Mouse (Mus musculus): ENCODE results near the gene Slc12a5. TPM values are rescaled to one million over a fixed set of nuclear protein-coding genes. Genes with fewer than 3 reads are reported as not detected.

The Slc12a5 gene
- total and polyA plus RNA-seq, 3 experiments, result 0.50 to 1.3 TPM; not detected in 1

DNA sequence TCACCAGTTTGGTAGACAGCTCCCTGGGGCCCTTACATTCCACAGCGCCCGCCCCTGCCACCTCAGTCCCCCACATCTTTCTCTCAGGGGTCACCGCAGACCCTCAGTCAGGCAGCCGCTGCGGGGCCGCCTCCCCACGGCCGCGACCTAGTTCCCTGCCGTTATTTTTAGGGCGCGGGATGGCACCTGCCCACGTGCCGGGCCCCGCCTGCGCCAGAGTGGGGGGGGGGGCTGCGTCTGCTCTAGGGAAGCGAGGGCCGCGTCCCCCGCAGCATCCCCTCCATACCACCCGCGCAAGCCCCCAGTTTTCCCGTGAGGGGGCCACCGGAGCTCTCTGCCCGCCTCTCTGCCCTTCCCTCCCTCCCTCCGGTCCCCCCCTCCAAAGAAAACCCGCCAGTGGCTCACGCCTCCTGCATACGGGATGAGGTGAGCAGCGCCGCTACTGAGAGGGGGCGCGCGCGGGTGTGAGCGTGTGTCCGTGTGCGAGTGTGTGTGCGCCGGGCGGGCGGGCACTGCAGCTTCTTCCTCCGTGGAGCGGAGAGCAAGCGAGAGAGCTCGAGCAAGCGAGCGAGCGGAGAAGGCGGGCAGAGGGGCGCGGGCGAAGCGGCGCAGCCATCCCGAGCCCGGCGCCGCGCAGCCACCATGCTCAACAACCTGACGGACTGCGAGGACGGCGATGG, 7.3 kb downstream of the Slc12a5 start:
- H3K4me1 ChIP-seq (ENCODE audit: control insufficient read depth in 1 of 2, insufficient read depth in 2 of 2, low read length in 2 of 2), result no peaks in the 10 kb centered on the region; a peak in 1 of 4 replicates
- H3K27me3 ChIP-seq (ENCODE audit: control insufficient read depth in 1 of 2, insufficient read depth in 2 of 2, low read length in 2 of 2), result no peaks in the 10 kb centered on the region
- no peak for DNase-seq (ENCODE audit: low read depth, low spot score)
- no peak overlapping the region for H3K4me3 ChIP-seq (ENCODE audit: control insufficient read depth in 1 of 2, insufficient read depth in 1 of 2, low read depth in 2 of 2, low read length in 2 of 2)
- H3K79me2 ChIP-seq (ENCODE audit: control insufficient read depth, insufficient read depth, low read length, poor library complexity), result no peaks in the 10 kb centered on the region
- no peak overlapping the region for H3K27ac ChIP-seq (ENCODE audit: control insufficient read depth, low read depth, low read length)
- no peak overlapping the region for H3K9ac ChIP-seq (ENCODE audit: control insufficient read depth, low read depth, low read length, poor library complexity, severe bottlenecking)
- no peaks in the 10 kb centered on the region for H3K9me3 ChIP-seq (replicated peaks; ENCODE audit: insufficient read depth, low read length)
- no peaks in the 10 kb centered on the region for H3K36me3 ChIP-seq (ENCODE audit: control insufficient read depth in 1 of 2, insufficient read depth in 2 of 2, low read length in 2 of 2)
- TF ChIP-seq POLR2AphosphoS2 (IDR thresholded peaks at IDR 0.05; ENCODE audit: low read length) (no peak), POLR2AphosphoS5 (IDR thresholded peaks at IDR 0.05; ENCODE audit: borderline replicate concordance, low read depth, low read length) (no peak), UBTF (IDR thresholded peaks at IDR 0.05; ENCODE audit: borderline replicate concordance, insufficient read depth, low read depth, low read length) (no peak), RCOR1 (IDR thresholded peaks at IDR 0.05; ENCODE audit: low read depth, low read length) (no peak), EP300 (IDR thresholded peaks at IDR 0.05; ENCODE audit: low read depth in 1 of 2, low read length in 2 of 2) (no peak), NELFE (IDR thresholded peaks at IDR 0.05; ENCODE audit: low read depth, low read length) (no peak), MEF2A (IDR thresholded peaks at IDR 0.05; ENCODE audit: extremely low read depth, insufficient replicate concordance, low read depth, low read length, poor library complexity, severe bottlenecking) (no peak), MAX (IDR thresholded peaks at IDR 0.05; ENCODE audit: low read length) (no peak), CTCF (IDR thresholded peaks at IDR 0.05 in 2 of 3, conservative IDR thresholded peaks at IDR 0.05 in 1 of 3; ENCODE audit: control insufficient read depth in 1 of 3, insufficient read depth in 1 of 3, low read depth in 2 of 3, low read length in 3 of 3, poor library complexity in 1 of 3, severe bottlenecking in 1 of 3) (no peak), GABPA (IDR thresholded peaks at IDR 0.05; ENCODE audit: low read depth, low read length) (no peak), HCFC1 (IDR thresholded peaks at IDR 0.05; ENCODE audit: low read depth, low read length) (no peak), SMC3 (IDR thresholded peaks at IDR 0.05; ENCODE audit: low read depth, low read length) (no peak), NRF1 (IDR thresholded peaks at IDR 0.05; ENCODE audit: insufficient read depth, low read depth, low read length, poor library complexity, severe bottlenecking) (no peak), ELF1 (IDR thresholded peaks at IDR 0.05; ENCODE audit: low read depth, low read length) (no peak), JUND (IDR thresholded peaks at IDR 0.05; ENCODE audit: low read depth, low read length) (no peak), CHD2 (IDR thresholded peaks at IDR 0.05; ENCODE audit: low read length) (no peak), SIN3A (IDR thresholded peaks at IDR 0.05; ENCODE audit: low read length) (no peak), TAL1 (IDR thresholded peaks at IDR 0.05; ENCODE audit: low read length) (no peak), E2F4 (IDR thresholded peaks at IDR 0.05; ENCODE audit: borderline replicate concordance, low read depth, low read length) (no peak), KAT2A (conservative IDR thresholded peaks at IDR 0.05; ENCODE audit: low read depth, low read length) (no peak)

DNA sequence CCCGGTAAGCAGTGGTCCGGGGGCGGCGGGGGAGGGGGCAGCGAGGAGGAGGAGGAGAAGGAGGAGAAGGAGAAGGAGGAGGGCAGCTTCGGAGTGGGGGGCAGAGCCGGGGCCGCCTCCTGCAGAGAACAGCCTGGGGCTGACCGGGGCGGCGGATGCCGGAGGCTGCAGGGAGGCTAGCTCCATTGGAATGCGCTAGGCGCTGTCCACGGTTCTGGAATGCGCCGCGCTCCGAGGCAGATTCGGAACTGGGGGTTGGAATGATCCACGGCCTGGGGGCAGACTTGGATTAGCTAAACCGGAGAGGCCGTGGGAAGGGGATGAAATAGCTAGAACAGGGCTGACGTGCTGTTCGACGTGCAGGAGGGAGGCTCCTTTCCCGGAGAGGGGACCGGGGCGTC, 7.8 kb downstream of the Slc12a5 start:
- Histone ChIP-seq H3K27me3 (ENCODE audit: control insufficient read depth in 1 of 2, insufficient read depth in 2 of 2, low read length in 2 of 2) (no peaks in the 10 kb centered on the region; a peak in 1 of 4 replicates), H3K4me3 (ENCODE audit: control insufficient read depth in 1 of 2, insufficient read depth in 1 of 2, low read depth in 2 of 2, low read length in 2 of 2) (no peak overlapping the region)
- DNase-seq (ENCODE audit: low read depth, low spot score), result no peak

More for the DNA sequence above, 7.8 kb downstream of the Slc12a5 start:
- Histone ChIP-seq H3K27ac (ENCODE audit: control insufficient read depth, low read depth, low read length) (no peak overlapping the region), H3K4me1 (ENCODE audit: control insufficient read depth in 1 of 2, insufficient read depth in 2 of 2, low read length in 2 of 2) (no peaks in the 10 kb centered on the region; a peak in 1 of 4 replicates), H3K79me2 (ENCODE audit: control insufficient read depth, insufficient read depth, low read length, poor library complexity) (no peaks in the 10 kb centered on the region), H3K36me3 (ENCODE audit: control insufficient read depth in 1 of 2, insufficient read depth in 2 of 2, low read length in 2 of 2) (no peaks in the 10 kb centered on the region), H3K9me3 (replicated peaks; ENCODE audit: insufficient read depth, low read length) (no peaks in the 10 kb centered on the region), H3K9ac (ENCODE audit: control insufficient read depth, low read depth, low read length, poor library complexity, severe bottlenecking) (no peak overlapping the region)
- TF ChIP-seq GATA1 (IDR thresholded peaks at IDR 0.05; ENCODE audit: low read depth, low read length) (no peak), JUND (IDR thresholded peaks at IDR 0.05; ENCODE audit: low read depth, low read length) (no peak), MEF2A (IDR thresholded peaks at IDR 0.05; ENCODE audit: extremely low read depth, insufficient replicate concordance, low read depth, low read length, poor library complexity, severe bottlenecking) (no peak), NELFE (IDR thresholded peaks at IDR 0.05; ENCODE audit: low read depth, low read length) (no peak), ZC3H11A (IDR thresholded peaks at IDR 0.05; ENCODE audit: low read depth, low read length) (no peak), POLR2AphosphoS2 (IDR thresholded peaks at IDR 0.05; ENCODE audit: low read length) (no peak), NRF1 (IDR thresholded peaks at IDR 0.05; ENCODE audit: insufficient read depth, low read depth, low read length, poor library complexity, severe bottlenecking) (no peak), USF1 (IDR thresholded peaks at IDR 0.05; ENCODE audit: low read depth, low read length) (no peak), UBTF (IDR thresholded peaks at IDR 0.05; ENCODE audit: borderline replicate concordance, insufficient read depth, low read depth, low read length) (no peak), ZKSCAN1 (IDR thresholded peaks at IDR 0.05; ENCODE audit: low read depth, low read length) (no peak), MAFK (IDR thresholded peaks at IDR 0.05; ENCODE audit: borderline replicate concordance, low read depth, low read length) (no peak), CHD2 (IDR thresholded peaks at IDR 0.05; ENCODE audit: low read length) (no peak), MXI1 (IDR thresholded peaks at IDR 0.05; ENCODE audit: low read depth, low read length) (no peak), BHLHE40 (IDR thresholded peaks at IDR 0.05; ENCODE audit: borderline replicate concordance, low read depth, low read length) (no peak), USF2 (IDR thresholded peaks at IDR 0.05; ENCODE audit: borderline replicate concordance in 1 of 2, insufficient read depth in 1 of 2, low read depth in 1 of 2, low read length in 2 of 2) (no peak)

Data from MEL (cell line).